Mouse (Mus musculus) embryonic facial prominence, embryonic 10.5 days (tissue): ENCODE results near the gene Rbfox1. TPM values are rescaled to one million over a fixed set of nuclear protein-coding genes. Genes with fewer than 3 reads are reported as not detected.

Source experiments
- DNase-seq: peaks from one replicate; pipeline ENCODE4 v3.0.0-alpha.2; 2017; ENCODE audit warnings: low spot score
- H3K27ac ChIP-seq: fragments of 300-500 bp; sonication (generic); replicated peaks from 2 replicates; pipeline ENCODE4 v1.5.1; 2016; ENCODE audit warnings: mild to moderate bottlenecking
- H3K27me3 ChIP-seq: fragments of 300-500 bp; sonication (generic); replicated peaks from 2 replicates; pipeline ENCODE4 v1.6.1; 2016; ENCODE audit warnings: low read depth, mild to moderate bottlenecking; ENCODE audit not compliant: poor library complexity, severe bottlenecking
- H3K36me3 ChIP-seq: fragments of 300-500 bp; sonication (generic); replicated peaks from 2 replicates; pipeline ENCODE4 v1.6.1; 2016; ENCODE audit warnings: mild to moderate bottlenecking, moderate library complexity
- H3K4me1 ChIP-seq: fragments of 300-500 bp; sonication (generic); 2 replicates; pipeline ENCODE4 v1.6.1; 2016
- H3K4me3 ChIP-seq: fragments of 300-500 bp; sonication (generic); 2 replicates; pipeline ENCODE4 v1.5.1; 2016; ENCODE audit warnings: mild to moderate bottlenecking, moderate library complexity
- H3K9me3 ChIP-seq: fragments of 300-500 bp; sonication (generic); 2 replicates; pipeline ENCODE4 v1.6.1; 2016; ENCODE audit warnings: mild to moderate bottlenecking
- WGBS: fragments of 180-500 bp; shearing (Covaris S2); methylation state at CpG from one replicate; pipeline ENCODE4 v1.1.7; 2016; 5-methylcytosine and 5-hydroxymethylcytosine counted together
- polyA plus RNA-seq: library from polyadenylated mRNA; unstranded; fragments of >200 nt; fragmentation: Nextera tagmentation; extraction: Ambion mirVana; gene quantifications from 2 replicates; pipeline ENCODE4 v1.2.1, GENCODE M21; 2016

The Rbfox1 gene
- polyA plus RNA-seq, 1 experiment from 2014 or later: 2.3 TPM

DNA sequence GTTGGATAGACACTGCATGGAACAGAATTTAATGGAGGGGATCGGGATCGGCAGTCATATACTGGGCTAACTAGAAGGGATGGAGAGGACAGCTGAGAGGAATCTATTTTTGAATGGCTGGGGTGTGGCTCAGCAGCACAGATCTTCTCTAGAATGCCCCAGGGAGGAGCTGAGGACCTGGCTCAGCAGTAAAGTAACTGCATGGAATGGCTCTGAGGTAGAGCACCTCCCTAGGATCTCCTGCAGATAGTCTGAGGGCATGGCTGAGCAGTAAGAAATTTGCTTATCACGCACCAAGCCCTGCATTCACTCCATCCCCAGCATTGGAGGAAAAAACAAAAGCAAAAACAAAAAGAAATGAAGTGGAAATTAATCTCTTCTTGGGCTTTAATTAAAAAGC lies 225.0 kb downstream of the Rbfox1 start:
- H3K27me3 ChIP-seq: no peaks in the 10 kb centered on the region
- DNase-seq: no peak
- H3K27ac ChIP-seq: no peak overlapping the region
- no peak overlapping the region for H3K4me3 ChIP-seq
- 93% methylated on average over 3 of the region's 3 CpGs for WGBS
- H3K36me3 ChIP-seq: no peaks in the 10 kb centered on the region
- no peaks in the 10 kb centered on the region; the same call in 1 of the 2 replicates for H3K9me3 ChIP-seq
- H3K4me1 ChIP-seq: no peaks in the 10 kb centered on the region

GRCm38 (mm10) chr16:6113836-6114475 lies 228.8 kb downstream of the Rbfox1 start:
- no peak overlapping the region for H3K4me3 ChIP-seq
- no peaks in the 10 kb centered on the region; the same call in 1 of the 2 replicates for H3K9me3 ChIP-seq
- no peak for DNase-seq
- H3K27me3 ChIP-seq: no peaks in the 10 kb centered on the region
- H3K27ac ChIP-seq: no peak overlapping the region
- 48% methylated on average over 5 of the region's 5 CpGs for WGBS
- H3K4me1 ChIP-seq: no peaks in the 10 kb centered on the region
- H3K36me3 ChIP-seq: no peaks in the 10 kb centered on the region

DNA sequence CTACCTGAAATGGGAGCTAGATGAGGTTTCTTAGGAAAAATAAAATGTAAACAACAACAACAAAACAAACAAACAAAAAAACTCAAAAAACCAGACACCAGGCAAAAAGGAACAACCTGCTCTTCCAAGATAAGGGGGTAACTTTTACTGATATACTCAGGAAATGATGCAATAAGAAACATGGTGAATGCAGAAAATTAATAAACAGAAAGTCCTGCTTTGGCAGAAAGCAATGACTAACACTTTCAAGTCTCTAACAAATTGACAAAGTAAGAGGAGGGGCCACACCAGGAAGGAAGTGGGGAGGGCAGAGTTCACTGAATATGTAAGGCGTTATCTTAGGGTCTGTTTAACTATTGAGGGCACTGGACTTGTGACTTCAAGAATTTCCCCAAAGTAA lies 234.3 kb downstream of the Rbfox1 start:
- no peak overlapping the region for H3K27ac ChIP-seq
- DNase-seq: no peak
- H3K4me3 ChIP-seq: no peak overlapping the region
- peaks cover 6% of the 10 kb centered on the region; the same call in 1 of the 2 replicates for H3K9me3 ChIP-seq
- H3K36me3 ChIP-seq: no peaks in the 10 kb centered on the region
- WGBS: 45% methylated on average over 1 of the region's 1 CpGs
- no peaks in the 10 kb centered on the region for H3K4me1 ChIP-seq
- H3K27me3 ChIP-seq: no peaks in the 10 kb centered on the region

GRCm38 (mm10) chr16:6121232-6121631 lies 236.1 kb downstream of the Rbfox1 start:
- H3K4me3 ChIP-seq: no peak overlapping the region
- H3K4me1 ChIP-seq: no peaks in the 10 kb centered on the region
- H3K27ac ChIP-seq: no peak overlapping the region
- no peak for DNase-seq
- H3K9me3 ChIP-seq: peaks cover 6% of the 10 kb centered on the region; the same call in 1 of the 2 replicates
- H3K27me3 ChIP-seq: no peaks in the 10 kb centered on the region
- H3K36me3 ChIP-seq: no peaks in the 10 kb centered on the region
- whole genome bisulfite sequencing: 92% methylated on average over 4 of the region's 4 CpGs

GRCm38 (mm10) chr16:6122859-6123258 lies 237.7 kb downstream of the Rbfox1 start:
- Histone ChIP-seq H3K27ac (no peak overlapping the region), H3K27me3 (no peaks in the 10 kb centered on the region), H3K9me3 (peaks cover 6% of the 10 kb centered on the region; the same call in 1 of the 2 replicates), H3K36me3 (no peaks in the 10 kb centered on the region), H3K4me3 (no peak overlapping the region), H3K4me1 (no peaks in the 10 kb centered on the region)
- WGBS: 93% methylated on average over 22 of the region's 22 CpGs
- DNase-seq: no peak

- H3K4me1 ChIP-seq: no peaks in the 10 kb centered on the region
- no peak overlapping the region for H3K27ac ChIP-seq
- no peak overlapping the region for H3K4me3 ChIP-seq
- no peaks in the 10 kb centered on the region for H3K27me3 ChIP-seq
- no peaks in the 10 kb centered on the region for H3K36me3 ChIP-seq
- H3K9me3 ChIP-seq: no peaks in the 10 kb centered on the region
- 84% methylated on average over 5 of the region's 5 CpGs for WGBS
- no peak for DNase-seq
Observed at GRCm38 (mm10) chr16:6128314-6128713, 243.2 kb downstream of the Rbfox1 start.

GRCm38 (mm10) chr16:6135016-6135415 lies 249.9 kb downstream of the Rbfox1 start:
- Histone ChIP-seq H3K27me3 (no peaks in the 10 kb centered on the region), H3K27ac (no peak overlapping the region), H3K4me1 (no peaks in the 10 kb centered on the region), H3K36me3 (no peaks in the 10 kb centered on the region), H3K9me3 (no peaks in the 10 kb centered on the region), H3K4me3 (no peak overlapping the region)
- WGBS: 92% methylated on average over 7 of the region's 7 CpGs
- no peak for DNase-seq

- Histone ChIP-seq H3K9me3 (no peaks in the 10 kb centered on the region), H3K4me1 (no peaks in the 10 kb centered on the region), H3K27me3 (no peaks in the 10 kb centered on the region), H3K4me3 (no peak overlapping the region), H3K36me3 (no peaks in the 10 kb centered on the region), H3K27ac (no peak overlapping the region)
- WGBS: 90% methylated on average over 1 of the region's 1 CpGs
- DNase-seq: no peak
Observed at GRCm38 (mm10) chr16:6139432-6139831, 254.3 kb downstream of the Rbfox1 start.

DNA sequence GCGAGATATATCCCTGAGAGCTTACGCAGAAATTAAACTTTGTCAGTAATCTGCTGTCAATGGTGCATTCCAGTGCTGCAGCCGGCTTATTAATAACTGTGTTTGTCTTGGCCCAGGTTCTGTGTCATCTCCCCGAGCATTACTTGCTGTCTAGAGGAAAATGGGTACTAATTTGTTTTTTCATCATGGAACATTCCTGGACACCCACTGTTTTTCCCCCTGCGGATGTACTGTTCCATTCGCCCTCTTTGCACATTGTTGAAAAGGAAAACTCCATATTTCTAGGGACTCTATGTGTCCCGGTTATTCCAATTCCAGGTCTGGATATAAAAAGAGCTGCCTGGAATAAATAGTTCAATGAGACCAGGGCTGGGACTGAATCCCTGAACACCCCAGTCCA lies 262.8 kb downstream of the Rbfox1 start:
- no peak for DNase-seq
- no peaks in the 10 kb centered on the region for H3K27me3 ChIP-seq
- H3K36me3 ChIP-seq: no peaks in the 10 kb centered on the region
- H3K4me3 ChIP-seq: no peak overlapping the region
- H3K4me1 ChIP-seq: no peaks in the 10 kb centered on the region
- no peaks in the 10 kb centered on the region for H3K9me3 ChIP-seq
- WGBS: 86% methylated on average over 7 of the region's 7 CpGs
- no peak overlapping the region for H3K27ac ChIP-seq

- Histone ChIP-seq H3K4me3 (no peak overlapping the region), H3K9me3 (no peaks in the 10 kb centered on the region), H3K36me3 (no peaks in the 10 kb centered on the region), H3K27ac (no peak overlapping the region), H3K27me3 (no peaks in the 10 kb centered on the region), H3K4me1 (no peaks in the 10 kb centered on the region)
- WGBS: 82% methylated on average over 4 of the region's 4 CpGs
- no peak for DNase-seq
Observed at GRCm38 (mm10) chr16:6149345-6149744, 264.2 kb downstream of the Rbfox1 start.

DNA sequence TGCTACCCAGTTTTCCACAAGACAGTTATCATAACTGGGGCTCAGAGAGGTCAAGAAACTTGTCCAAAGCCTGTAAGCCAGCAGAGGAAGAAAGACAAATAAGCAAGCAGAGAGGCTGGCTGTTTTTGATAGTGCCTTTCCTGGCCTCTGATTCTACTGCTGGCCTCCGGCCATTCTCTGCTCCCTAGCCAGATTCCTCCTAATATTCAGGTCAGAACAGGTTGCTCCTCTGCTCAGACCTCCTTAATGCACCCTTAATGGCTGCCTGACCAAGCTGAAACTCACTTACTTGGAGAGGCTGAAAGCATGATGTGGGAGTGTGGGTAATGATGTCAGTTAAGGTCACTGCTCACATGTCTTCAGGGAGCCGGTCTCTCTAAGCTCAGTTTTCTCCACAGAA lies 270.4 kb downstream of the Rbfox1 start:
- H3K36me3 ChIP-seq: no peaks in the 10 kb centered on the region
- H3K27ac ChIP-seq: no peak overlapping the region
- H3K9me3 ChIP-seq: no peaks in the 10 kb centered on the region
- DNase-seq: no peak
- H3K4me3 ChIP-seq: no peak overlapping the region
- no peaks in the 10 kb centered on the region for H3K27me3 ChIP-seq
- WGBS: 79% methylated on average over 2 of the region's 2 CpGs
- H3K4me1 ChIP-seq: no peaks in the 10 kb centered on the region

DNA sequence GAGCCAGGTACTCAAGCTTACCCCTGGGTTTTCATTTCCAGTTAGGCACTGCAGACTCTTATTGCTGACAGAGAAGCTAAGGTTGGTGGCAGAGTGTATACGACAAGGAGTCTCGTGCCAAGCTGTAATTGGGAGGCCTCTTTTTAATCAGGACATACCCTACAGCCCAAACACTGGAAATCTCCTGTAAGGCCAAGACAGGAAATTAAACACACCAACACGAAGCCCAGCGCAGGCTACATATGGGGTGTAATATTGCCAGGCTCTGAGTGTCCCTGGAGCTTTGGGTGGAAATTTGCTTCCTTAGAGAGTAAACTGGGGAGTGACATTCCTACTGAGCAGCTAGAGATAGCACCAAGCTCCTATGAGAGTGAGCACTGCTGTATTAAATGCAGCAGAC lies 279.3 kb downstream of the Rbfox1 start:
- Histone ChIP-seq H3K36me3 (no peaks in the 10 kb centered on the region), H3K4me1 (no peaks in the 10 kb centered on the region), H3K4me3 (no peak overlapping the region), H3K27me3 (no peaks in the 10 kb centered on the region), H3K27ac (no peak overlapping the region), H3K9me3 (no peaks in the 10 kb centered on the region)
- no peak for DNase-seq
- WGBS: 80% methylated on average over 4 of the region's 4 CpGs

DNA sequence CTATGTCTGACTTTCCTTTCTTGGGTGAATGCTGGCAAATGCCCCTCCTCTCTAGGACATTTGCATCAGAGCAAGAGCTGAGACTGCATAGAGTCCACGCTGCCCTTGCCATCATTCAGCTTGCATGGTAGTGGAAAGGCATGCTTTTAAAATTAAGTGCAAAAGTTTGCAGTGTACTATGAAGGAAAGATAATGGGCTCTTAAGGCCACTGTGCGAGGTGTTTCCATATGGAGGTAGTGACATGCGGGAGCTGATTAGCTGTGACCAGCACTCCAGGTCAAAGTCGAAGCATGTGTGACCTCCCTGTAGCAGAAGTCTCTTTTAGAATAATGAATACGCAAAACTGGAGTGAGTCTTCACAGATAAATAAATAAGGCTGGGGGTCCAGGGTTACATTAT lies 284.2 kb downstream of the Rbfox1 start:
- 87% methylated on average over 5 of the region's 5 CpGs for WGBS
- no peak overlapping the region for H3K27ac ChIP-seq
- H3K36me3 ChIP-seq: no peaks in the 10 kb centered on the region
- H3K4me3 ChIP-seq: no peak overlapping the region
- DNase-seq: no peak
- no peaks in the 10 kb centered on the region for H3K4me1 ChIP-seq
- H3K9me3 ChIP-seq: no peaks in the 10 kb centered on the region
- H3K27me3 ChIP-seq: no peaks in the 10 kb centered on the region
